Mouse (Mus musculus) gastrocnemius, postnatal 25 days (tissue): Measurements from ENCODE around the gene Bola2. TPM values are rescaled to one million over a fixed set of nuclear protein-coding genes. Genes with fewer than 3 reads are reported as not detected.
"Not testable (repeated sequence)": the region's sequence is repeated elsewhere in the genome, so short reads cannot be mapped to it uniquely, and the experiment has no call there.

Source experiments
- DNase-seq: peaks from one replicate; pipeline ENCODE4 v3.0.0; 2022
- total RNA-seq, 2 experiments: library from RNA; stranded (reverse); gene quantifications; 1 replicate in 1 of 2; 2 replicates in 1 of 2; pipeline ENCODE4 v1.2.3; 2021

The Bola2 gene
- total RNA-seq, 2 experiments from 2014 or later, result 33.1 to 37.0 TPM

DNA sequence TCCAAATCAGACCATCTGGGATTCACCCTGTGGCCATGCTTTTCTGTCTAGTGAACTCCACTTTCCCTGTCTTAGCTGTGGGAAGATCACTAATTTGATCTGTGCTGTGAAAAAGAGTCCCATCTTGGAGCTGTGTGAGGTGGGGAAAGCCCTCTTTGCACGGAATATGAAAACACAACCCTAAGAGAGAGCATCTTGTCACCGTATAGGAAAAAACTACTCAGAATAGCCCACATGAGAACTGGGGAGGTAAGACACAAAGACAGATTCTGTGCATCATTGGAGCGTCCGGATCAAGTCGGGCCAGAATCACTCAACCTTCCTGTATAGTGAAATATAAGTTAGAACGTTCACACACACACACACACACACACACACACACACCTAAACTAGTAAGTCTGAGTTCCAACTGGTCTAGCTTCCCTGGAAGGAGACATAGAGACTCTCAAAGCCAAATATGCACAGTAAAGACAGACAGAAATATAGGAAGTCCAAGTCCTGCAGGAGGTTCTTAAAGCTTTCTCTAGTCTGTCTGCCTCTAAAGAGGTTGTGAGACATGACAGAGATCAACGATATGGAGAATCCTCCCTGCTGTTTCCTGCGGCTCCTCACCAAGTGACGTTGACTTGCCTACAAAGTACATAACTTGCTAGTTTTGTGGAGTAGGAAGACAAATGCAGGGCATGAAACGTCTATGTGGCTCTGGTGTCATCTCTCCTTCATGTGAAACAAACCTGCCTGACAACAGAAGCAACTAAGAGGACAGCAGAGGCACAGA is 13.2 kb downstream of the Bola2 start:
- DNase-seq, result no peak

GRCm38 (mm10) chr7:126710266-126710665 is 15.1 kb downstream of the Bola2 start:
- no peak for DNase-seq

DNA sequence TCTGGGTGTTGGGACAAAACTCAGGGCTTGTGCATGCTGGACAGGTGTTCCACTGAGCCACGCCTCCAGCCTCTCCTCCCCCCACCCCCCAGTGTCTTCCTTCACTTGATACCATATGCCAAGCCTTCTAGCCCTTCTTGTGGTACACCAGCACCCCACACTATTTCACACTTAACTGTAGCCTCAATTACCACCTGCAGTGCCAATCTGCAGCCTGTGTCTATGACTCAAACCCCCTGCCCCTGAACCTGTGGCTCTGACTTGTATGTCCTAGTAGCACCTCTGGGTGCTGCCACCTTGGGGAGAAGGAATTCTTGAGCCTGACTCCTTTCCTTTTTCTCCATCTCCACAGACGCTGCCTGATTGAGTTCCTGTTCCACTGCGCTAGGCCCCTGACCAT is 16.7 kb downstream of the Bola2 start:
- no peak for DNase-seq

GRCm38 (mm10) chr7:126715679-126716078 is 20.5 kb downstream of the Bola2 start:
- no peak for DNase-seq

DNA sequence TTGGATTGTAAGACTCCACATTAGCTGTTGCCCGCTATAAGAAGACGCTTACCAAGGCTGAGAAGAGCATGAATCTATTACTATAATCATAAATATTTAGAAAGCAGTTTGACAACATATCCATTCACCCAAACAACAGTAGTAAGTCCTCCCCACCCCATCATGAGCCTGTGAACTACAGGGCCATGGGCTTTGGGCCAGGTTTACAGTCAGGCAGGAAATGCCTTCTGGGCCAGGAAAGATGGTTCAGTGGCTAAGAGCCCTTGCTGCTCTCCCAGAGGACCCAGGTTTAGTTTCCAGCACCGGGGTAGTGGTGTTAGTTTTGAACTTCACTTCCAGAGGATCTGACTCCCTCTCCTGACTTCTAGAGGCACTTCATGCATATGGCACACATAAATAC is 22.4 kb downstream of the Bola2 start:
- DNase-seq, result no peak

GRCm38 (mm10) chr7:126718787-126719337 is 23.7 kb downstream of the Bola2 start:
- no peak for DNase-seq

DNA sequence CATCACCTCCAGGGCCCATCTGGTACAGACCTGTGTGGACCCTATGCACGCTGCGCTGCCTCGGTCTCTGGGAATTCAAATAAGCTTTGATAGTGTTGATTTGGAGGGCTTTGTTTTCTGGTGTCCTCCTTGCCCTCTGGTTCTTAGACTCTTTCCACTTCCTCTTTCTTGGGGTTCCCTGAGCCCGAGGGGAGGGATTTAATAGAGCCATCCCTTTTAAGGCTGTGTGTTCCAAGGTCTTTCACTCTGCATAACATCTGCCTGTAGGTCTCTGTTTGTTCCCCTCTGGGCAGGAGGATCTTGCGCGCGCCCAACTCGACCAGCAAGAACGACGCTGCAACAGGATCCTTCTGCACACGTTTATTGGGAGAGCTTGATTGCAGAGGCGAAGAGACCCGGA is 26.4 kb downstream of the Bola2 start:
- DNase-seq, result no peak

DNA sequence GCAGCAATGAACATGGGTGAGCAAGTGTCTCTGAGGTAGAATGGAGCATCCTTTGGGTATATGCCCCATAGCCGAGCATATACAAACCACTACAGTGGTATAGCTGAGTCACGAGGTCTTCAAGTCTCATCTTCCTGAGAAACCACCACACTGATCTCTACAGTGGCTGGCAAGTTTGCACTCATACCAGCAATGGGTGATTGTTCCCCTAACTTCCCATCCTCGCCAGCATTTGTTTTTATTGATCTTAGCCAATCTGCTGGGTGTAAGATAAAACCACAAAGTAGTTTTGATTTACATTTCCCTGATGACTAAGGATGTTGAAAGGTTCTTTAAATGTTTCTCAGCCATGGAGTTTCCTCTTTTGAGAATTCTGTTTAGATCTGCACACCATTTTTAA is 29.9 kb downstream of the Bola2 start:
- DNase-seq, result no peak

GRCm38 (mm10) chr7:126725667-126726066 is 30.5 kb downstream of the Bola2 start:
- no peak for DNase-seq

DNA sequence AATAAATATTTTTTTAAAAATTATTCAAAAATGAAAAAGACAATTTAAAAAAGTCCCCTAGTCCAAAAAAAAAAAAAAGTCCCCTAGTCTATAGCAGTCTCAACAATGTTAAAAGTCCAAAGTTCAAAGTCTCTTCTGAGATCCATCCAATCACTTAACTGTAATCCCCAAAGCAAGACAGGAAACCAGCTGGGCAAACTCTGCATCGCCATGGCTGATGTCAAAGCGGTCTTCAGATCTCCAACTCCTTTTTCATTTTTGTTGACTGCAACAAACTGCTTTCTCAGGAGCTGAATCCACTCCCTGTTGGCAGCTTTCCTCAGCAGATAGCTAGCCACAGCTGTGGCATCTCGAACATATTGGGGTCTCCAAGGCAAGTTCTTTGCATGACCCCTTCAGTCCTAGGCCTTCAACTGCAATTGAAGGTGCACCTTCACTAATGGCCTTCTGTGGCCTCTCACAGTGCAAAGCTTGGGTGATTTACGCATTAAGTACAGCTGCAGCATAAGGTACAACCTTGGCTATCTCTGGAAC is 35.1 kb downstream of the Bola2 start:
- DNase-seq, result not testable (repeated sequence)

- DNase-seq, result no peak
Measured at GRCm38 (mm10) chr7:126736122-126736521, 40.9 kb downstream of the Bola2 start.

DNA sequence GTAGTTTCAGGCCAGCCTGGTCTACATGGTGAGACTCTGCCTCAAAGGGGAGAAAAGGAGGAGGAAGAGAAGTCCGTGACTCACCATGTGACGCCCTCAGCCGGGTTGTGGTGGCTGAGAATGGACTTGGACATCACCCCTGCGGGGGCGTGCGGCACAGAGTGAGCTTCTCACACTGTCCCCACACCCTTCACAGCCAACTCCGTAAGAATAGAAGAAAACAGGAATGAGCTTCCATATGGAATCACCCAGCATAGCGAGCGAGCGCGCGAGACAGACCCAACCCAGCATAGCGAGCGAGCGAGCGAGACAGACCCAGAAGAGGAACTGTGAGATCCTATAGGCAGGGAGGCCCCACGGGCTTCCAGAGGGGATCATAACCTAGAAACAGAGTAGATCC is 44.4 kb downstream of the Bola2 start:
- no peak for DNase-seq

GRCm38 (mm10) chr7:126740132-126740735 is 45.0 kb downstream of the Bola2 start:
- DNase-seq, result no peak

- DNase-seq, result no peak
Measured at GRCm38 (mm10) chr7:126740977-126741376, 45.8 kb downstream of the Bola2 start.

DNA sequence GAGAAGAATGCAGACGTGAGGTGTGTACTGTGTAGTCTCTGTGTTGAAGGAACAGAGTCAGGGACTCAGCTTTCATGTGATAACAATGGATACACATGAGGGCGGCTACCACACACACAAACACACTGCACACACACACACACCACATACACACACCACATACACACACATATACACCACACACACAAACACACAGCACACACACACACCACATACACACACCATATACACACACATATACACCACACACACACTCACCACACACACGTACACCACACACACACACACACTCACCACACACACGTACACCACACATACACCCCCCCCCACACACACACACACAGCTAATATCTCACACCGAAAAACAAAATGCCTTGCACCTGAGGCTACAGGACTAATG is 46.3 kb downstream of the Bola2 start:
- DNase-seq, result no peak

GRCm38 (mm10) chr7:126741964-126742482 is 46.8 kb downstream of the Bola2 start:
- no peak for DNase-seq

- no peak for DNase-seq
Measured at GRCm38 (mm10) chr7:126746066-126746465, 50.9 kb downstream of the Bola2 start.

GRCm38 (mm10) chr7:126746798-126747197 is 51.6 kb downstream of the Bola2 start:
- no peak for DNase-seq

GRCm38 (mm10) chr7:126748824-126749223 is 53.6 kb downstream of the Bola2 start:
- DNase-seq, result no peak
